Mouse (Mus musculus) bone marrow, adult 2 months (tissue): ENCODE data around the gene Dclk2. TPM values are rescaled to one million over a fixed set of nuclear protein-coding genes. Genes with fewer than 3 reads are reported as not detected.

ENCODE experiments used
- H3K27ac ChIP-seq: fragments of 200-500 bp; 2 replicates; pipeline ENCODE4 v1.5.1; 2012; ENCODE audit warnings: low read depth, mild to moderate bottlenecking, control low read depth, inconsistent platforms, low read length; ENCODE audit not compliant: control insufficient read depth, poor library complexity, insufficient read depth
- H3K4me1 ChIP-seq: fragments of 200-500 bp; 2 replicates; pipeline ENCODE4 v1.6.1; 2011; ENCODE audit warnings: low read length; ENCODE audit not compliant: control insufficient read depth, insufficient read depth
- H3K4me3 ChIP-seq: fragments of 200-500 bp; replicated peaks from 2 replicates; pipeline ENCODE3; 2011; ENCODE audit warnings: mild to moderate bottlenecking, low read depth, low read length, control low read depth; ENCODE audit not compliant: control insufficient read depth
- CTCF ChIP-seq: fragments of 200-500 bp; IDR thresholded peaks from 2 replicates; pipeline ENCODE4 v1.5.1; 2011; ENCODE audit warnings: low read length, control low read depth; ENCODE audit not compliant: control insufficient read depth, insufficient read depth
- POLR2A ChIP-seq: fragments of 200-500 bp; IDR thresholded peaks from 2 replicates; pipeline ENCODE4 v1.6.1; 2011; ENCODE audit warnings: low read depth, mild to moderate bottlenecking, control low read depth, low read length, borderline replicate concordance; ENCODE audit not compliant: control insufficient read depth
- WGBS: fragments of 180-500 bp; shearing (Covaris S2); methylation state at CpG from one replicate; pipeline ENCODE4 v1.1.7; 2018; 5-methylcytosine and 5-hydroxymethylcytosine counted together
- polyA plus RNA-seq: library from polyadenylated mRNA; stranded (reverse); fragments of >200 nt; gene quantifications from 2 replicates; pipeline ENCODE4 v1.2.4, GENCODE M21; 2011; ENCODE audit warnings: low replicate concordance; ENCODE audit not compliant: missing spikeins, insufficient read depth, insufficient read length

Dclk2 gene
- polyA plus RNA-seq, 1 experiment: 16.4 TPM

DNA sequence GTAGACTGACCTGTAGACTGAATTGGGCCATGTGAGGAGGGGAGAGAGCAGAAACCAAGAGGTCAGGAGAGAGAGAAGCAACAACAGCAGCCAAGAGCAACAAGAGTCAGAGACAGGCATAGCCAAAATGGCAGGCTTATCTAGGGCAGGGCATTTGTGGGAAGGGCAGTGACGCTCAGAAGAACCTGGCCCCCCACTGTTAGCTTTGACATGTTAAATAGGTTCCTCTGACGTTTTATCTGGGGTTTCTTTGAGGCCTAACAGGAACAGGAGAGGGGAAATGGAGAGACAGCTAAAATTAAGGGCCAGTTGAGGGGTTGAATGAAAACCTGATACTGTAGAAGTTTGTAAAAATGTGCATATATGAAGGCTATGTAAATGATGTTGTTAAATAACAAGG lies 30.0 kb upstream of the Dclk2 start:
- H3K27ac ChIP-seq: no peak overlapping the region
- 37% methylated on average over 2 of the region's 2 CpGs for WGBS
- TF ChIP-seq CTCF (no peak), POLR2A (no peak)
- no peak overlapping the region for H3K4me3 ChIP-seq
- no peaks in the 10 kb centered on the region for H3K4me1 ChIP-seq

DNA sequence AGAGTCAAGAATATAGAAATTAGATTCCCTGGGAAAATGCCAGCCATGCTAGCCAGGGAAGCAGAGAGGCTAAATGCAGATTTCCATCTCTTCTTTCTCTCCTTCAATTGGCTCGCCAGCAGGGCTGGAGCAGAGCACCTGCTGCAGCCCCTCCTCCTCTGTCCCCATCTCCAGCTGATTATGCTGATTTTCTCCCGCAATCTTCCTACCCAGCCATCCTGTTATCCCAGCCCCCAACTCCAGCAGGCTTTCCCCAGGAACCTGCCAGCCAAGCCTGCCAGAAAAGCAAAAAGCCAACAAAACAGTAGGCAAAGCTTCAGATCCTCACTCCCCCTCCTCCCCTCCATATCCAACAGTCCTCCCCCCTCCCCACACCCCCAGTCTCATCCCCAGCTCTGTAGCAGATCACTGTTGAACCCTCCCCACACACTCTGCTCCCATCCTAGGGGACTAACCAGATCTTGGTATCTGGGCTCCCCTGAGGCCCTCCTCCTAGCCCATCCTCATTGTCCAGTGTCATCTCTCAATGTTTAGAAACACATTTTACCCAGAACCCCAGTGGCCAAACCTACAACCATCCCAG lies 15.7 kb upstream of the Dclk2 start:
- H3K4me3 ChIP-seq: no peak overlapping the region
- H3K4me1 ChIP-seq: no peaks in the 10 kb centered on the region
- 76% methylated on average over 2 of the region's 2 CpGs for WGBS
- no peak for TF ChIP-seq CTCF
- no peak for TF ChIP-seq POLR2A
- no peak overlapping the region for H3K27ac ChIP-seq

- TF ChIP-seq CTCF (no peak), POLR2A (no peak)
- H3K4me1 ChIP-seq: no peaks in the 10 kb centered on the region
- H3K27ac ChIP-seq: no peak overlapping the region
- H3K4me3 ChIP-seq: no peak overlapping the region
- WGBS: 78% methylated on average over 7 of the region's 7 CpGs
These were observed 12.8 kb upstream of the Dclk2 start for GRCm38 (mm10) chr3:86933446-86933845.

GRCm38 (mm10) chr3:86923686-86924085 lies 3.0 kb upstream of the Dclk2 start:
- no peak overlapping the region for H3K4me3 ChIP-seq
- no peak overlapping the region for H3K27ac ChIP-seq
- H3K4me1 ChIP-seq: peaks cover 2% of the 10 kb centered on the region; the same call in 1 of the 2 replicates
- no peak for TF ChIP-seq POLR2A
- no peak for TF ChIP-seq CTCF
- 82% methylated on average over 10 of the region's 10 CpGs for whole genome bisulfite sequencing

DNA sequence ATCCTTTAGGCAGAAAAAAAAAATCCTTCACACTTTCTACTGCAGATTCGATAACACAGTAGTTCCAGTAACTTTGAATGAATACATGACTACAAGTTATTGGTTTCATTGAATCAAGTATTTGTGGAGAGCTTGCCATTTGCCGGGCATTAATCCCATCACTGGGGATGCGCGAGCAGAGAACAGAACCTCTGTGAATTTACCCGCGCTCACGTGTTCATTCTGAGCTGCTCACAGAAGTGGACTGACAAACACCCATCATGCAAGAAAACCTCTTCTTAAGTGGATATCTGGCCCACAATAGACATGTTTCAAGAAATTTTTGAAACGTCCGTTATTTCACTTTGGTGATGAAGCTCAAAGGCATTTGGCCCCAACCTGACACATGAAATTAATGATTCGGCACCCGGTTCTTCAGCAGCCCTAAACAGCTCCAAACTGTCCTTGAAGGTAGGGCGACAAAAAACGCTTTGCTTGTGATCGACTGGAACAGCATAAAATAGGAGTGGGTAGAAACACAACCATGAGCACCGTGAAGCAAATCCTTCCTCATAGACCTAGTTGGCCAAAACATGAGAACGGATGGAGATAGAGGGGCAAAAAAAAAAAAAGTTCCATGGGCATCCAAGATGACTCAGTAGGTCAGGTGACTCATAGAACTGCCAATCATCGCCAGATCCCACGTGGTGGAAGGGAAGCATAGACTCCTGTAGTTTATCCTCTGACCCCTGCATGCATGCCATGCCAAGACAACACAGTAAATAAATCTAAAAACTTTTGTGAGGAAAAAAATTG lies 726 bp upstream of the Dclk2 start:
- Histone ChIP-seq H3K4me1 (peaks cover 2% of the 10 kb centered on the region; the same call in 1 of the 2 replicates), H3K4me3 (no peak overlapping the region), H3K27ac (no peak overlapping the region)
- TF ChIP-seq POLR2A (no peak), CTCF (no peak)
- WGBS: 62% methylated on average over 18 of the region's 18 CpGs

GRCm38 (mm10) chr3:86919641-86920342 lies 860 bp downstream of the Dclk2 start:
- peaks cover 2% of the 10 kb centered on the region; the same call in 1 of the 2 replicates for H3K4me1 ChIP-seq
- peak overlapping the region; percentile 80 for H3K4me3 ChIP-seq
- no peak for TF ChIP-seq POLR2A
- no peak for TF ChIP-seq CTCF
- 1% methylated on average over 61 of the region's 61 CpGs for WGBS
- peak overlapping the region; percentile 21; the same call in 1 of the 2 replicates for H3K27ac ChIP-seq

DNA sequence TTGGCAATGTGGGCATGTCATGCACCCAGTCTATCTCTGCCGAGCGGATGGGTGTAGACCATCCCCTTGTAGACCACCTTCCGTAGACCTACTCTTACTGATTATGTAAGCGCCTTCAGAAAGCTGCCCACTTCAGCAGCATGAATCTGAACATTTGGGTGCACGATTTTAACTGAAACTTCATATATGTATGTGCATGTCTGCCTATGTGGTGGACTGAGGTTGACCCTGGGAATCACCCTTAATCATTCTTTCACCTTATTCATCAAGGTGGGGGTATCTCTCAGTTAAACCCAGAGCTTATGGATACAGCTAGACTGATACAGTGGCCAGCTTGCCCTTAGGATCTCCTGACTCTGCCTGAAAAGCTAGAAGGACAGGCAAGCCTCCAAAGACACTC lies 3.6 kb downstream of the Dclk2 start:
- Histone ChIP-seq H3K4me1 (peaks cover 2% of the 10 kb centered on the region; the same call in 1 of the 2 replicates), H3K4me3 (no peak overlapping the region), H3K27ac (no peak overlapping the region)
- 82% methylated on average over 5 of the region's 5 CpGs for WGBS
- TF ChIP-seq CTCF (no peak), POLR2A (no peak)

- WGBS: 82% methylated on average over 4 of the region's 4 CpGs
- peaks cover 2% of the 10 kb centered on the region; the same call in 1 of the 2 replicates for H3K4me1 ChIP-seq
- no peak for TF ChIP-seq CTCF
- no peak for TF ChIP-seq POLR2A
- no peak overlapping the region for H3K27ac ChIP-seq
- no peak overlapping the region for H3K4me3 ChIP-seq
These were observed 4.0 kb downstream of the Dclk2 start for GRCm38 (mm10) chr3:86916626-86917025.
